Mouse (Mus musculus): Measurements from ENCODE around the gene Fam71f1. TPM values are rescaled to one million over a fixed set of nuclear protein-coding genes. Genes with fewer than 3 reads are reported as not detected.

Fam71f1 gene
- polyA plus RNA-seq, 1 experiment from 2014 or later: not detected

GRCm38 (mm10) chr6:29379954-29380353, 61.0 kb downstream of the Fam71f1 start:
- H3K4me1 ChIP-seq (replicated peaks): no peaks in the 10 kb centered on the region
- H3K4me3 ChIP-seq: no peak overlapping the region
- no peak overlapping the region for H3K27ac ChIP-seq (replicated peaks)
- no peaks in the 10 kb centered on the region for H3K9me3 ChIP-seq
- WGBS: 98% methylated on average over 6 of the region's 6 CpGs
- no peak overlapping the region for H3K4me2 ChIP-seq
- no peak for ATAC-seq (ENCODE audit: low FRiP score, low read depth)
- H3K9ac ChIP-seq: no peak overlapping the region
- no peaks in the 10 kb centered on the region for H3K27me3 ChIP-seq
- peaks cover 25% of the 10 kb centered on the region for H3K36me3 ChIP-seq

DNA sequence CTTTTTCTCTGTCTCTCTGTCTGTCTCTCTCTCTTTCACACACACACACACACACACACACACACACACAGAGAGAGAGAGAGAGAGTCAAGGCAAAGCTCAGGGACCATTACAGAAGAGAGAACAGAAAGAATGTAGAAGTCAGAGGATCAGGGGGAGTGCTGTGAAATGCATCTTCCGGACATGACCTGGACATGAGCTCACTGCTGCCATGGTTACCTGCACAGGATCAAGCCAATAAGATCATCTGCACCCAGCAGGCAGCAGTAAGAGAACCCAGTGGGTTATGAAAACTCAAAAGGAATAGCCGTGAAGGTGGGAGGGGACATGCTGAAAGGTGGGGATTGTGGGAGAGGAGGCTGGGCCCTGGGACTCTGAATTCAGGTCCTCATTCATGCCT, 63.5 kb downstream of the Fam71f1 start:
- ATAC-seq (ENCODE audit: low FRiP score, low read depth): no peak
- H3K9me3 ChIP-seq: no peaks in the 10 kb centered on the region
- no peak overlapping the region for H3K27ac ChIP-seq (replicated peaks)
- 43% methylated on average over 2 of the region's 2 CpGs for WGBS
- H3K4me3 ChIP-seq: no peak overlapping the region
- H3K9ac ChIP-seq: no peak overlapping the region
- no peaks in the 10 kb centered on the region for H3K27me3 ChIP-seq
- no peak overlapping the region for H3K4me2 ChIP-seq
- peaks cover 1% of the 10 kb centered on the region; the same call in 1 of the 2 replicates for H3K36me3 ChIP-seq
- 0 out of 2 replicates have a peak, but pooled peaks cover under 1% of the 10 kb centered on the region for H3K4me1 ChIP-seq (replicated peaks)

Other genes starting within 250 kb of the Fam71f1 start
- 40.3 and 43.2 TPM in 2 replicates for gene Rbm28, start 154.1 kb upstream of the Fam71f1 start, polyA plus RNA-seq (2015; fragmentation: Nextera tagmentation; extraction: Ambion mirVana)
- gene Prrt4, start 139.6 kb upstream of the Fam71f1 start, polyA plus RNA-seq (2015; fragmentation: Nextera tagmentation; extraction: Ambion mirVana): 11.6 and 13.6 TPM in 2 replicates
- gene Impdh1, start 102.8 kb upstream of the Fam71f1 start, polyA plus RNA-seq (2015; fragmentation: Nextera tagmentation; extraction: Ambion mirVana): 68.3 and 71.7 TPM in 2 replicates
- 31.7 and 33.3 TPM in 2 replicates for gene Hilpda, start 46.7 kb upstream of the Fam71f1 start, polyA plus RNA-seq (2015; fragmentation: Nextera tagmentation; extraction: Ambion mirVana)
- gene Fam71f2, start 39.5 kb upstream of the Fam71f1 start, polyA plus RNA-seq (2015; fragmentation: Nextera tagmentation; extraction: Ambion mirVana): 0.41 and 0.51 TPM in 2 replicates
- gene Calu, start 28.9 kb downstream of the Fam71f1 start, polyA plus RNA-seq (2015; fragmentation: Nextera tagmentation; extraction: Ambion mirVana): 164 TPM in 2 replicates
- 0.34 and 0.53 TPM in 2 replicates for gene Opn1sw, start 69.3 kb downstream of the Fam71f1 start, polyA plus RNA-seq (2015; fragmentation: Nextera tagmentation; extraction: Ambion mirVana)
- gene Ccdc136, start 77.2 kb downstream of the Fam71f1 start, polyA plus RNA-seq (2015; fragmentation: Nextera tagmentation; extraction: Ambion mirVana): 43.3 and 52.6 TPM in 2 replicates
- gene Flnc, start 114.1 kb downstream of the Fam71f1 start, polyA plus RNA-seq (2015; fragmentation: Nextera tagmentation; extraction: Ambion mirVana): 4.2 and 5.1 TPM in 2 replicates
- gene Atp6v1f, start 148.6 kb downstream of the Fam71f1 start, polyA plus RNA-seq (2015; fragmentation: Nextera tagmentation; extraction: Ambion mirVana): 346 and 360 TPM in 2 replicates
- 0.35 and 0.42 TPM in 2 replicates for gene Atp6v1fnb, start 152.3 kb downstream of the Fam71f1 start, polyA plus RNA-seq (2015; fragmentation: Nextera tagmentation; extraction: Ambion mirVana)
- 20.3 and 20.8 TPM in 2 replicates for gene Kcp, start 188.8 kb downstream of the Fam71f1 start, polyA plus RNA-seq (2015; fragmentation: Nextera tagmentation; extraction: Ambion mirVana)
- gene Irf5, start 207.5 kb downstream of the Fam71f1 start, polyA plus RNA-seq (2015; fragmentation: Nextera tagmentation; extraction: Ambion mirVana): 1.7 and 2.5 TPM in 2 replicates